Mouse (Mus musculus): ENCODE measurements around the gene Erf.

DNA sequence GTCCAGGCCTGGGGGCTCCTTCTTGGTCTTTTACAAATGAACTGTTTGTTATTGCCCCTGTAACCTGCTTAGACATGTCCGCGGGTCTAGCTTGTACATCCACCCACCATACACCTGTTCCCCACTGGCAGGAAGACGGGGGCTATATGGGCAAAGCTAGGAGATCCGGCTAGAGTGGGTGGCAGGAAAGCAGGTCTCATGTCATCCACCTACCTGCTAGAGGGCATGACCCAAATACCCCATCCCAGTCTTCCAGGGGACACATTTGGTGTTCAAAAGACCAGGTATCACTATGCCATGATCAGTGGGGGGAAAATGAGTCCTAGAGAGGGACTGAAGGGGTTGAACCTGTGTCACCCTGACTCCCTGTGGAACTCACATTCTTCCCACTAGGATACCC is 26.8 kb upstream of the Erf start:
- TF ChIP-seq CTCF (IDR thresholded peaks at IDR 0.05; ENCODE audit: low read depth, low read length) (no peak), POLR2A (IDR thresholded peaks at IDR 0.05; ENCODE audit: extremely low read depth, insufficient read depth, low read length) (no peak)

All from liver, adult 2 months (tissue).